Comparison of ENCODE assay signal across 24 mouse cellular contexts in the genomic region with DNA sequence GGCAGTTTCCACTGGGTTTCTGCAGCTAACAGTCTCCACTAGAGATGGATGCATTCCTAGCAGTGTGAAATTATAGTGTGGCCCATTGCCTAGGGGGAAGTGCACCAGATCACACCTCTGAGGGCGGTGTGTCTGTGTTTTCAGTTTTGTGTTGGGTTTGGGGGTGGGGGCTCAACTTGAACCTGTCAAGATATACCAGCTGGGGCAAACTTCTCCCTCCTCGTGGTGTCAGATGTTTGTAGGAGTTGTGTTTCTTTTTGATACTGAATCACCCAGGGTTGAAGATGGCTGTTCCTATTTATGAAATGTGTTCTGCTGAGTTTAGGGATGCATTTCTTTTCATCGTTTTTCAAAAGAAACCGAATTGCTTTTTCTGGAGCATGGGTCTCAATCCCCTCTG.
DNase-seq lines count a peak whose midpoint lies in the region; TF ChIP-seq lines count a peak whose summit lies in the region.
"Had no signal": no experiment of that assay in that cellular context is flagged by ENCODE, and none has a peak within 500 bp of the region (broad histone marks: within the 10 kb centered on the region; RNA-seq: fewer than 3 reads in every experiment).

No protein-coding gene starts in this region.

- H3K27me3 ChIP-seq in CH12.LX (replicated peaks) = no peaks in the 10 kb centered on the region
- H3K27me3 ChIP-seq: embryonic facial prominence, embryonic 15.5 days; hindbrain, embryonic 13.5 days; limb, embryonic 15.5 days; midbrain, embryonic 13.5 days; neural tube, embryonic 15.5 days had no signal

- no peak for TF ChIP-seq EP300 in CH12.LX (IDR thresholded peaks at IDR 0.05; ENCODE audit: low read length)

- no peaks in the 10 kb centered on the region for H3K36me3 ChIP-seq in CH12.LX (replicated peaks in 1 of 2; ENCODE audit: control insufficient read depth in 1 of 2, insufficient read depth in 1 of 2, low read length in 1 of 2)
- H3K36me3 ChIP-seq: embryonic facial prominence, embryonic 15.5 days; hindbrain, embryonic 13.5 days; limb, embryonic 15.5 days; midbrain, embryonic 13.5 days; neural tube, embryonic 15.5 days had no signal

- 38% methylated on average over 4 of the region's 4 CpGs for WGBS in olfactory bulb, adult 2 months

- H3K9ac ChIP-seq in CH12.LX (ENCODE audit: insufficient read depth, low read depth) = no peak overlapping the region
- H3K9ac ChIP-seq: embryonic facial prominence, embryonic 15.5 days; hindbrain, embryonic 13.5 days; limb, embryonic 15.5 days; liver, embryonic 14.5 days; lung, embryonic 14.5 days; neural tube, embryonic 15.5 days had no signal

- DNase-seq in left cerebral cortex, adult 18-20 months (ENCODE audit: low spot score in 2 of 2) = peak; percentile 6 to 19
- no peak for DNase-seq in left cerebral cortex, postnatal 10 days (ENCODE audit: extremely low spot score in 1 of 2, low spot score in 2 of 2)
- DNase-seq in CH12.LX (ENCODE audit: extremely low read depth) = peak; percentile 8
- peak; percentile 35 to 55 for DNase-seq in frontal cortex, adult 2 months (ENCODE audit: extremely low spot score in 1 of 2, low spot score in 1 of 2)
- no peak for DNase-seq in cerebellum, adult 11 months
- DNase-seq in ovary, postnatal 36 days (ENCODE audit: low spot score) = no peak
- DNase-seq: adrenal gland, adult 8-10 months; B cell, adult 2 months; cerebellum, adult 2 months; cerebellum, postnatal 25 days; gastrocnemius, postnatal 36 days; heart, adult 2 months; kidney, adult 18-20 months; spleen, adult 18-20 months; thymus, postnatal 14 days had no signal

- no peak for TF ChIP-seq CTCF in CH12.LX (conservative IDR thresholded peaks at IDR 0.05 in 1 of 2, IDR thresholded peaks at IDR 0.05 in 1 of 2; ENCODE audit: low read depth in 2 of 2, low read length in 2 of 2)
- TF ChIP-seq CTCF in olfactory bulb, adult 2 months (IDR thresholded peaks at IDR 0.05; ENCODE audit: insufficient read depth, low read depth, low read length) = no peak

- no peak overlapping the region for H3K27ac ChIP-seq in CH12.LX (ENCODE audit: insufficient read depth, low read depth)
- peak overlapping the region; percentile 81 for H3K27ac ChIP-seq in olfactory bulb, adult 2 months (ENCODE audit: insufficient read depth, low read depth, low read length)
- H3K27ac ChIP-seq: embryonic facial prominence, embryonic 15.5 days; heart, adult 2 months; hindbrain, embryonic 13.5 days; kidney, postnatal 0 days; limb, embryonic 15.5 days; liver, embryonic 14.5 days; midbrain, embryonic 13.5 days; neural tube, embryonic 15.5 days had no signal

- H3K79me2 ChIP-seq in CH12.LX (replicated peaks; ENCODE audit: control insufficient read depth, extremely low read depth, insufficient read depth, poor library complexity, severe bottlenecking) = no peaks in the 10 kb centered on the region

- in situ Hi-C loops in CH12.LX (cut with MboI; ENCODE audit: low pct_ligation_motif_present, low pct_unique_long_range_greater_than_20kb, low sequenced_read_pairs) = loop anchor here (25.0 kb wide), 1 partner anchor 423 kb away; a partner anchor contains a TSS

- dilution Hi-C loops in CH12.LX (cut with MboI; ENCODE audit: extremely low pct_ligation_motif_present, extremely low pct_unique_long_range_greater_than_20kb, low sequenced_read_pairs) = no loop called here

- no peak for TF ChIP-seq RAD21 in CH12.LX (IDR thresholded peaks at IDR 0.05; ENCODE audit: low read depth, low read length)

- intact Hi-C loops in left cerebral cortex, postnatal 10 days (cut with DNase I) = no loop called here

- TF ChIP-seq POLR2A in CH12.LX (IDR thresholded peaks at IDR 0.05; ENCODE audit: low read depth, low read length) = no peak
- TF ChIP-seq POLR2A in olfactory bulb, adult 2 months (IDR thresholded peaks at IDR 0.05; ENCODE audit: insufficient read depth, low read depth, low read length) = no peak

- H3K4me1 ChIP-seq in CH12.LX (ENCODE audit: control insufficient read depth in 1 of 2, insufficient read depth in 2 of 2) = peaks cover 7 to 26% of the 10 kb centered on the region in 2 experiments; a peak in 3 of 4 replicates
- H3K4me1 ChIP-seq in olfactory bulb, adult 2 months (ENCODE audit: control insufficient read depth, insufficient read depth, low read length) = peaks cover 3% of the 10 kb centered on the region
- H3K4me1 ChIP-seq: limb, embryonic 15.5 days; neural tube, embryonic 15.5 days had no signal

- peak overlapping the region; percentile 60 for H3K4me2 ChIP-seq in CH12.LX (ENCODE audit: insufficient read depth, low read depth, poor library complexity, severe bottlenecking)
- H3K4me2 ChIP-seq: hindbrain, embryonic 13.5 days; limb, embryonic 15.5 days; midbrain, embryonic 13.5 days; neural tube, embryonic 15.5 days had no signal

- H3K4me3 ChIP-seq in CH12.LX (replicated peaks in 1 of 3; ENCODE audit: low read depth in 2 of 3, low read length in 2 of 3, poor library complexity in 1 of 3) = no peak overlapping the region
- H3K4me3 ChIP-seq in olfactory bulb, adult 2 months (ENCODE audit: insufficient read depth, low read depth, low read length) = no peak overlapping the region
- H3K4me3 ChIP-seq: embryonic facial prominence, embryonic 15.5 days; heart, adult 2 months; hindbrain, embryonic 13.5 days; limb, embryonic 15.5 days; midbrain, embryonic 13.5 days; neural tube, embryonic 15.5 days had no signal

- H3K9me3 ChIP-seq in CH12.LX (replicated peaks; ENCODE audit: low read length) = no peaks in the 10 kb centered on the region
- H3K9me3 ChIP-seq: embryonic facial prominence, embryonic 15.5 days; hindbrain, embryonic 13.5 days; limb, embryonic 15.5 days; midbrain, embryonic 13.5 days; neural tube, embryonic 15.5 days had no signal

TF ChIP-seq in CH12.LX, 34 proteins besides CTCF, POLR2A, EP300 and RAD21:
- no peak for TF ChIP-seq RCOR1 (conservative IDR thresholded peaks at IDR 0.05; ENCODE audit: low read depth, low read length)
- TF ChIP-seq HCFC1 (IDR thresholded peaks at IDR 0.05; ENCODE audit: low read depth, low read length) = no peak
- no peak for TF ChIP-seq MXI1 (IDR thresholded peaks at IDR 0.05; ENCODE audit: low read depth, low read length)
- TF ChIP-seq ZMIZ1 (IDR thresholded peaks at IDR 0.05; ENCODE audit: low read depth, low read length) = no peak
- TF ChIP-seq CHD2 (IDR thresholded peaks at IDR 0.05; ENCODE audit: low read length) = no peak
- no peak for TF ChIP-seq JUND (conservative IDR thresholded peaks at IDR 0.05; ENCODE audit: low read depth, low read length)
- TF ChIP-seq CHD1 (IDR thresholded peaks at IDR 0.05; ENCODE audit: low read depth, low read length) = no peak

Comparison
In these comparisons a context has a peak if more than half of its experiments do, and no peak if none do; other contexts are left out.
1. DNase-seq: peak in left cerebral cortex, adult 18-20 months (2 of 2), CH12.LX (single experiment) and frontal cortex, adult 2 months (2 of 2); none in left cerebral cortex, postnatal 10 days (0 of 2), cerebellum, adult 11 months (single experiment) and ovary, postnatal 36 days (single experiment).